Mouse (Mus musculus): ENCODE measurements around the gene Galnt16. TPM values are rescaled to one million over a fixed set of nuclear protein-coding genes. Genes with fewer than 3 reads are reported as not detected.

Galnt16 gene
- 44.1 and 65.1 TPM in 2 replicates for total RNA-seq (2014; rRNA removed)
- 19.3 and 28.2 TPM in 2 replicates for polyA plus RNA-seq (2015; fragmentation: Nextera tagmentation; extraction: Ambion mirVana)

GRCm38 (mm10) chr12:80517977-80518376 is at the start of gene Galnt16:
Gene Galnt16, plus strand, starts transcription at chr12:80518277.
- Histone ChIP-seq H3K4me3 (ENCODE audit: low read depth, low read length) (peak within 1 kb of the TSS; percentile 91), H3K27me3 (ENCODE audit: insufficient read depth, low read length) (no peaks in the 10 kb centered on the region), H3K27ac (ENCODE audit: low read depth, low read length) (peak within 1 kb of the TSS; percentile 87), H3K4me2 (ENCODE audit: low read depth) (peak within 1 kb of the TSS; percentile 98), H3K36me3 (ENCODE audit: insufficient read depth) (no peaks in the 10 kb centered on the region), H3K4me1 (ENCODE audit: insufficient read depth) (peaks cover 5% of the 10 kb centered on the region; the same call in 1 of the 2 replicates), H3K9me3 (ENCODE audit: low read length) (no peaks in the 10 kb centered on the region), H3K9ac (peak within 1 kb of the TSS; percentile 80)
- TF ChIP-seq CTCF (IDR thresholded peaks at IDR 0.05; ENCODE audit: low read depth), result no peak
- 7% methylated on average over 14 of the region's 14 CpGs for WGBS
- no peak for DNase-seq
- ATAC-seq, result no peak

- no peaks in the 10 kb centered on the region for H3K9me3 ChIP-seq (ENCODE audit: low read length)
- WGBS, result 83% methylated on average over 2 of the region's 2 CpGs
- no peak overlapping the region for H3K4me2 ChIP-seq (ENCODE audit: low read depth)
- ATAC-seq (no peak), DNase-seq (no peak)
- no peak for TF ChIP-seq CTCF (IDR thresholded peaks at IDR 0.05; ENCODE audit: low read depth)
- H3K27me3 ChIP-seq (ENCODE audit: insufficient read depth, low read length), result no peaks in the 10 kb centered on the region
- no peak overlapping the region for H3K4me3 ChIP-seq (ENCODE audit: low read depth, low read length)
- no peaks in the 10 kb centered on the region for H3K4me1 ChIP-seq (ENCODE audit: insufficient read depth)
- no peak overlapping the region for H3K27ac ChIP-seq (ENCODE audit: low read depth, low read length)
- no peak overlapping the region for H3K9ac ChIP-seq
- no peaks in the 10 kb centered on the region for H3K36me3 ChIP-seq (ENCODE audit: insufficient read depth)
These were observed 47.9 kb upstream of the Galnt16 start for GRCm38 (mm10) chr12:80470206-80470605.

GRCm38 (mm10) chr12:80471926-80472325 is 46.2 kb upstream of the Galnt16 start:
- DNase-seq (no peak), ATAC-seq (no peak)
- TF ChIP-seq CTCF (IDR thresholded peaks at IDR 0.05; ENCODE audit: low read depth), result no peak
- H3K4me3 ChIP-seq (ENCODE audit: low read depth, low read length), result no peak overlapping the region
- no peak overlapping the region for H3K9ac ChIP-seq
- no peaks in the 10 kb centered on the region for H3K9me3 ChIP-seq (ENCODE audit: low read length)
- H3K36me3 ChIP-seq (ENCODE audit: insufficient read depth), result no peaks in the 10 kb centered on the region
- no peaks in the 10 kb centered on the region for H3K4me1 ChIP-seq (ENCODE audit: insufficient read depth)
- WGBS, result 80% methylated on average over 4 of the region's 4 CpGs
- no peak overlapping the region for H3K4me2 ChIP-seq (ENCODE audit: low read depth)
- no peak overlapping the region for H3K27ac ChIP-seq (ENCODE audit: low read depth, low read length)
- no peaks in the 10 kb centered on the region for H3K27me3 ChIP-seq (ENCODE audit: insufficient read depth, low read length)

GRCm38 (mm10) chr12:80473731-80474130 is 44.3 kb upstream of the Galnt16 start:
- no peak overlapping the region for H3K27ac ChIP-seq (ENCODE audit: low read depth, low read length)
- 71% methylated on average over 3 of the region's 3 CpGs for WGBS
- no peak for TF ChIP-seq CTCF (IDR thresholded peaks at IDR 0.05; ENCODE audit: low read depth)
- H3K4me3 ChIP-seq (ENCODE audit: low read depth, low read length), result no peak overlapping the region
- H3K9ac ChIP-seq, result no peak overlapping the region
- no peak for ATAC-seq
- H3K4me2 ChIP-seq (ENCODE audit: low read depth), result no peak overlapping the region
- H3K27me3 ChIP-seq (ENCODE audit: insufficient read depth, low read length), result no peaks in the 10 kb centered on the region
- H3K4me1 ChIP-seq (ENCODE audit: insufficient read depth), result no peaks in the 10 kb centered on the region
- H3K36me3 ChIP-seq (ENCODE audit: insufficient read depth), result no peaks in the 10 kb centered on the region
- no peaks in the 10 kb centered on the region for H3K9me3 ChIP-seq (ENCODE audit: low read length)
- no peak for DNase-seq

- WGBS, result 93% methylated on average over 3 of the region's 3 CpGs
- DNase-seq, result no peak
- Histone ChIP-seq H3K4me3 (ENCODE audit: low read depth, low read length) (no peak overlapping the region), H3K27me3 (ENCODE audit: insufficient read depth, low read length) (no peaks in the 10 kb centered on the region), H3K36me3 (ENCODE audit: insufficient read depth) (peaks cover 9% of the 10 kb centered on the region; the same call in 1 of the 2 replicates), H3K27ac (ENCODE audit: low read depth, low read length) (no peak overlapping the region), H3K4me1 (ENCODE audit: insufficient read depth) (no peaks in the 10 kb centered on the region), H3K9ac (no peak overlapping the region), H3K9me3 (ENCODE audit: low read length) (no peaks in the 10 kb centered on the region), H3K4me2 (ENCODE audit: low read depth) (no peak overlapping the region)
- no peak for ATAC-seq
- no peak for TF ChIP-seq CTCF (IDR thresholded peaks at IDR 0.05; ENCODE audit: low read depth)
These were observed 38.1 kb upstream of the Galnt16 start for GRCm38 (mm10) chr12:80479986-80480385.

- ATAC-seq (no peak), DNase-seq (no peak)
- no peaks in the 10 kb centered on the region for H3K9me3 ChIP-seq (ENCODE audit: low read length)
- H3K4me3 ChIP-seq (ENCODE audit: low read depth, low read length), result no peak overlapping the region
- no peaks in the 10 kb centered on the region for H3K4me1 ChIP-seq (ENCODE audit: insufficient read depth)
- 82% methylated on average over 3 of the region's 3 CpGs for WGBS
- H3K27me3 ChIP-seq (ENCODE audit: insufficient read depth, low read length), result no peaks in the 10 kb centered on the region
- no peak overlapping the region for H3K4me2 ChIP-seq (ENCODE audit: low read depth)
- TF ChIP-seq CTCF (IDR thresholded peaks at IDR 0.05; ENCODE audit: low read depth), result no peak
- no peak overlapping the region for H3K27ac ChIP-seq (ENCODE audit: low read depth, low read length)
- H3K9ac ChIP-seq, result no peak overlapping the region
- peaks cover 13% of the 10 kb centered on the region for H3K36me3 ChIP-seq (ENCODE audit: insufficient read depth)
These were observed 34.7 kb upstream of the Galnt16 start for GRCm38 (mm10) chr12:80483397-80483796.

GRCm38 (mm10) chr12:80493311-80493710 is 24.8 kb upstream of the Galnt16 start:
- 94% methylated on average over 5 of the region's 5 CpGs for WGBS

More at GRCm38 (mm10) chr12:80493311-80493710, 24.8 kb upstream of the Galnt16 start:
- Histone ChIP-seq H3K9me3 (ENCODE audit: low read length) (no peaks in the 10 kb centered on the region), H3K27me3 (ENCODE audit: insufficient read depth, low read length) (no peaks in the 10 kb centered on the region), H3K27ac (ENCODE audit: low read depth, low read length) (no peak overlapping the region), H3K36me3 (ENCODE audit: insufficient read depth) (peaks cover 49% of the 10 kb centered on the region), H3K9ac (no peak overlapping the region), H3K4me2 (ENCODE audit: low read depth) (no peak overlapping the region), H3K4me1 (ENCODE audit: insufficient read depth) (no peaks in the 10 kb centered on the region), H3K4me3 (ENCODE audit: low read depth, low read length) (no peak overlapping the region)
- DNase-seq (no peak), ATAC-seq (no peak)
- no peak for TF ChIP-seq CTCF (IDR thresholded peaks at IDR 0.05; ENCODE audit: low read depth)

Data from forebrain, postnatal 0 days (tissue).